Mouse (Mus musculus): ENCODE results near the gene Hunk.

DNA sequence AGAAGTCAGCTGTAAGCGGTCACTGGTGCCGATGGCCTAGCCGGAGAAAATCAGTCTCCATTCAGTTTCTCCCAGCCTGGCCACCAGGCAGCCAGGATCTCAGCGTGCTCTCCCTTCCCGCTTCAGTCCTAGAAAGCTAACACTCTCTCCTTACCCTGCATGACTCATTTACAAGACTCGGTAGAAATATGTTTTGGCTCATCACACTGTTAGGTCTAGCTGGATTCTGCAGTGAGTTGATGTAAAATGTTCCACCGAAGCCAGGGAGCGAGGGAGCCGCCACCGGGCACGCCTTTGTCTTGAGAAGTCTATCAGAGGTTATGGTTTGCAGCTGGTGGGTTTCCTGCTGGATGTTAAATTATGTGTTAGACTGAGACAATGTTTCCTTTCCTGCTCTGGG lies 67.4 kb downstream of the Hunk start:
- no peak for TF ChIP-seq CTCF (IDR thresholded peaks at IDR 0.05; ENCODE audit: control insufficient read depth, insufficient read depth, insufficient read length)
- no peak for TF ChIP-seq USF1 (IDR thresholded peaks at IDR 0.05; ENCODE audit: low read depth)
- no peak for TF ChIP-seq MAX (IDR thresholded peaks at IDR 0.05)
- no peak for TF ChIP-seq CEBPB (IDR thresholded peaks at IDR 0.05; ENCODE audit: low read depth)
- no peak for TF ChIP-seq MYOG (IDR thresholded peaks at IDR 0.05; ENCODE audit: control insufficient read depth, extremely low read depth, insufficient read length)
- TF ChIP-seq MYOD1 (IDR thresholded peaks at IDR 0.05; ENCODE audit: control insufficient read depth, insufficient read length, low read depth): no peak
- TF ChIP-seq FOSL1 (IDR thresholded peaks at IDR 0.05; ENCODE audit: insufficient read depth, low read length, poor library complexity, severe bottlenecking): no peak
